Comparison of ENCODE assay signal across 21 mouse cellular contexts in genomic region chr8:57095169-57095568, GRCm38 (mm10).
DNase-seq lines count a peak whose midpoint lies in the region; ATAC-seq lines count a peak whose summit lies in the region.
"Had no signal": no experiment of that assay in that cellular context is flagged by ENCODE, and none has a peak within 500 bp of the region (broad histone marks: within the 10 kb centered on the region; RNA-seq: fewer than 3 reads in every experiment).

No protein-coding gene starts in this region.

- H3K4me3 ChIP-seq in limb, embryonic 11.5 days (ENCODE audit: low read depth, low read length), result no peak overlapping the region
- no peak overlapping the region for H3K4me3 ChIP-seq in limb, embryonic 10.5 days
- no peak overlapping the region for H3K4me3 ChIP-seq in limb, embryonic 13.5 days
- H3K4me3 ChIP-seq in intestine, embryonic 15.5 days (replicated peaks), result no peak overlapping the region
- H3K4me3 ChIP-seq: embryonic facial prominence, embryonic 10.5 days; embryonic facial prominence, embryonic 12.5 days; forebrain, embryonic 13.5 days; forebrain, embryonic 15.5 days had no signal

- peaks cover 3% of the 10 kb centered on the region; the same call in 1 of the 2 replicates for H3K4me1 ChIP-seq in limb, embryonic 11.5 days (ENCODE audit: control insufficient read depth, insufficient read depth, low read length)
- H3K4me1 ChIP-seq in limb, embryonic 10.5 days, result peaks cover 5% of the 10 kb centered on the region; the same call in 1 of the 2 replicates
- peaks cover 14% of the 10 kb centered on the region; the same call in 1 of the 2 replicates for H3K4me1 ChIP-seq in limb, embryonic 13.5 days
- no peaks in the 10 kb centered on the region for H3K4me1 ChIP-seq in intestine, embryonic 15.5 days (replicated peaks)
- H3K4me1 ChIP-seq: embryonic facial prominence, embryonic 10.5 days; embryonic facial prominence, embryonic 12.5 days; forebrain, embryonic 13.5 days; forebrain, embryonic 15.5 days had no signal

- DNase-seq in limb, embryonic 11.5 days (ENCODE audit: low spot score), result peak; percentile 28
- no peak for DNase-seq in limb, embryonic 10.5 days (ENCODE audit: low spot score)
- DNase-seq in forelimb bud, embryonic 11.5 days (ENCODE audit: low read depth, low spot score), result peak; percentile 57
- peak; percentile 47 for DNase-seq in hindlimb bud, embryonic 11.5 days (ENCODE audit: extremely low spot score, low read depth, low spot score)
- DNase-seq in kidney, adult 18-20 months, result no peak
- no peak for DNase-seq in embryo, embryonic 10 days (ENCODE audit: low spot score)
- DNase-seq: adrenal gland, adult 2 months; adrenal gland, postnatal 10 days; adrenal gland, postnatal 25 days; cerebellum, adult 11 months; cerebellum, adult 18-20 months; cerebellum, adult 8-10 months; cerebellum, adult 9-11 months; cerebellum, postnatal 14 days; cerebellum, postnatal 36 days had no signal

- no peaks in the 10 kb centered on the region for H3K9me3 ChIP-seq in limb, embryonic 11.5 days (ENCODE audit: control insufficient read depth, low read length)
- H3K9me3 ChIP-seq in limb, embryonic 10.5 days (replicated peaks), result no peaks in the 10 kb centered on the region
- H3K9me3 ChIP-seq in limb, embryonic 13.5 days, result no peaks in the 10 kb centered on the region
- no peaks in the 10 kb centered on the region for H3K9me3 ChIP-seq in intestine, embryonic 15.5 days
- H3K9me3 ChIP-seq: embryonic facial prominence, embryonic 10.5 days; embryonic facial prominence, embryonic 12.5 days; forebrain, embryonic 13.5 days; forebrain, embryonic 15.5 days had no signal

- no peak overlapping the region for H3K4me2 ChIP-seq in limb, embryonic 11.5 days (ENCODE audit: low read depth, severe bottlenecking)
- no peak overlapping the region for H3K4me2 ChIP-seq in limb, embryonic 13.5 days (replicated peaks)
- H3K4me2 ChIP-seq in intestine, embryonic 15.5 days (replicated peaks), result no peak overlapping the region
- H3K4me2 ChIP-seq: embryonic facial prominence, embryonic 12.5 days; forebrain, embryonic 13.5 days; forebrain, embryonic 15.5 days had no signal

- 26% methylated on average over 2 of the region's 2 CpGs for WGBS in limb, embryonic 11.5 days
- 27% methylated on average over 2 of the region's 2 CpGs for WGBS in limb, embryonic 10.5 days
- WGBS in limb, embryonic 13.5 days, result 3% methylated on average over 2 of the region's 2 CpGs
- 49% methylated on average over 2 of the region's 2 CpGs for WGBS in intestine, embryonic 15.5 days

- ATAC-seq in limb, embryonic 11.5 days (ENCODE audit: insufficient number of reproducible peaks, low FRiP score, low TSS enrichment, low read depth), result peak; percentile 68
- peak; percentile 44; the same call in 1 of the 2 replicates for ATAC-seq in limb, embryonic 13.5 days (ENCODE audit: low FRiP score, low read depth)
- no peak for ATAC-seq in intestine, embryonic 15.5 days
- ATAC-seq: forebrain, embryonic 13.5 days; forebrain, embryonic 15.5 days had no signal

- peak overlapping the region; percentile 42; the same call in 1 of the 2 replicates for H3K27ac ChIP-seq in limb, embryonic 11.5 days (replicated peaks; ENCODE audit: low read depth, low read length)
- no peak overlapping the region for H3K27ac ChIP-seq in limb, embryonic 10.5 days
- no peak overlapping the region for H3K27ac ChIP-seq in limb, embryonic 13.5 days
- no peak overlapping the region for H3K27ac ChIP-seq in intestine, embryonic 15.5 days
- H3K27ac ChIP-seq: embryonic facial prominence, embryonic 10.5 days; embryonic facial prominence, embryonic 12.5 days; forebrain, embryonic 13.5 days; forebrain, embryonic 15.5 days had no signal

- H3K27me3 ChIP-seq in limb, embryonic 11.5 days (ENCODE audit: control insufficient read depth, insufficient read depth, low read length), result no peaks in the 10 kb centered on the region
- H3K27me3 ChIP-seq in limb, embryonic 10.5 days (ENCODE audit: low read depth, poor library complexity, severe bottlenecking), result no peaks in the 10 kb centered on the region
- no peaks in the 10 kb centered on the region for H3K27me3 ChIP-seq in limb, embryonic 13.5 days
- H3K27me3 ChIP-seq in intestine, embryonic 15.5 days (replicated peaks), result no peaks in the 10 kb centered on the region
- H3K27me3 ChIP-seq: embryonic facial prominence, embryonic 12.5 days; forebrain, embryonic 13.5 days; forebrain, embryonic 15.5 days had no signal

- H3K9ac ChIP-seq in limb, embryonic 11.5 days (ENCODE audit: low read length), result no peak overlapping the region
- H3K9ac ChIP-seq in limb, embryonic 13.5 days, result no peak overlapping the region
- no peak overlapping the region for H3K9ac ChIP-seq in intestine, embryonic 15.5 days
- H3K9ac ChIP-seq: embryonic facial prominence, embryonic 12.5 days; forebrain, embryonic 13.5 days; forebrain, embryonic 15.5 days had no signal

- H3K36me3 ChIP-seq in limb, embryonic 11.5 days (ENCODE audit: control insufficient read depth, insufficient read depth, low read length), result no peaks in the 10 kb centered on the region
- H3K36me3 ChIP-seq in limb, embryonic 10.5 days, result no peaks in the 10 kb centered on the region
- no peaks in the 10 kb centered on the region for H3K36me3 ChIP-seq in limb, embryonic 13.5 days
- H3K36me3 ChIP-seq in intestine, embryonic 15.5 days, result no peaks in the 10 kb centered on the region
- H3K36me3 ChIP-seq: embryonic facial prominence, embryonic 10.5 days; embryonic facial prominence, embryonic 12.5 days; forebrain, embryonic 15.5 days had no signal

Comparison
In these comparisons a context has a peak if more than half of its experiments do, and no peak if none do; other contexts are left out.
1. DNase-seq: peak in limb, embryonic 11.5 days (single experiment), forelimb bud, embryonic 11.5 days (single experiment) and hindlimb bud, embryonic 11.5 days (single experiment); none in limb, embryonic 10.5 days (single experiment), kidney, adult 18-20 months (single experiment) and embryo, embryonic 10 days (single experiment).